Mouse (Mus musculus): ENCODE measurements at regions not wholly inside any gene's neighbourhood (a gene's known extent, or its start where the extent isn't known, plus 50 kb on each side); places are given as distances from the start of the nearest gene placed in this dataset.

DNA sequence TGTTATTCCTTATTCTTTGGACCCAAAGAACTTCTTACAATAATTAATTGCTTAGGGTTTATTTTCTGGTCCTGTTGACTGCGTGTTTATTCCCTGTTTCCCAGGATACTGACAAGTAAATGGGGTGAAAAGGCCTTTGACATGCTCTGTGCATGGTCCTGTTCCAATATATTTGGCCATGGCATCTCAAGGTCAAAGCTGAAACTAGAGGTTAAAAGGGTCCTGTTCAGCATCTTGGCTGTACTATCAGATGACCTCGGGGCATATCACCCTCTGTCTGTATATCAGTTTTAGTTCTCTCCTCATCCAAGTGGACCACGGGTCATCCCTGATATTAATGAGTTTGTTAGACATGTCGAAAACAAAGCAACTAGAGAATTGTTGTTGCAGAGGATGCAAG is 50.2 kb upstream of the Igfbp3 start:
- in situ Hi-C loops (cut with MboI; ENCODE audit: low sequenced_read_pairs in 2 of 2, unreplicated experiment in 2 of 2) = no loop called here
- Histone ChIP-seq H3K4me3 (ENCODE audit: insufficient read depth in 1 of 2, low read depth in 1 of 2, low read length in 2 of 2, poor library complexity in 1 of 2, severe bottlenecking in 1 of 2) (no peak overlapping the region), H3K27ac (ENCODE audit: insufficient read depth, low read depth, low read length, poor library complexity, severe bottlenecking) (no peak overlapping the region), H3K9ac (ENCODE audit: insufficient read depth, low read depth, low read length, poor library complexity, severe bottlenecking) (no peak overlapping the region), H3K36me3 (ENCODE audit: control insufficient read depth, insufficient read depth, low read length, poor library complexity, severe bottlenecking) (no peaks in the 10 kb centered on the region), H3K9me3 (ENCODE audit: control insufficient read depth, insufficient read depth, low read depth, low read length) (no peaks in the 10 kb centered on the region), H3K4me1 (ENCODE audit: control insufficient read depth in 2 of 2, insufficient read depth in 2 of 2, low read length in 2 of 2, poor library complexity in 1 of 2) (no peaks in the 10 kb centered on the region)
- DNase-seq (ENCODE audit: low read depth, low spot score) = no peak
- no peak for TF ChIP-seq MAFK (IDR thresholded peaks at IDR 0.05; ENCODE audit: insufficient read depth, low read depth, low read length)
- TF ChIP-seq CHD2 (IDR thresholded peaks at IDR 0.05; ENCODE audit: low read depth, low read length) = no peak
- TF ChIP-seq HCFC1 (IDR thresholded peaks at IDR 0.05; ENCODE audit: borderline replicate concordance, insufficient read depth, low read length) = no peak
- no peak for TF ChIP-seq ZNF384 (IDR thresholded peaks at IDR 0.05; ENCODE audit: low read depth, low read length)
- no peak for TF ChIP-seq ZC3H11A (IDR thresholded peaks at IDR 0.05; ENCODE audit: borderline replicate concordance, low read depth, low read length)
